Mouse (Mus musculus) heart, postnatal 0 days (tissue): Measurements from ENCODE around the gene Lrrc8b. TPM values are rescaled to one million over a fixed set of nuclear protein-coding genes. Genes with fewer than 3 reads are reported as not detected.

Experiments used
- ATAC-seq: fragments of 200-750 bp; cut with Nextera tagmentation; 2 replicates; pipeline ENCODE4 v1.8.0; 2017; ENCODE audit warnings: low read depth, moderate number of reproducible peaks, moderate library complexity; ENCODE audit not compliant: insufficient read depth
- DNase-seq: peaks from one replicate; pipeline ENCODE4 v3.0.0-alpha.2; 2016; ENCODE audit warnings: low spot score
- H3K27ac ChIP-seq: fragments of 300-500 bp; sonication (generic); 2 replicates; pipeline ENCODE4 v1.5.1; 2014; ENCODE audit warnings: low read depth, mild to moderate bottlenecking
- H3K27me3 ChIP-seq: fragments of 300-500 bp; sonication (generic); 2 replicates; pipeline ENCODE4 v1.6.1; 2014; ENCODE audit warnings: low read length, mixed read lengths; ENCODE audit not compliant: control insufficient read depth, insufficient read depth
- H3K36me3 ChIP-seq: fragments of 300-500 bp; sonication (generic); replicated peaks from 2 replicates; pipeline ENCODE4 v1.6.1; 2014; ENCODE audit warnings: low read length, mixed read lengths; ENCODE audit not compliant: control insufficient read depth, insufficient read depth
- H3K4me1 ChIP-seq: fragments of 300-500 bp; sonication (generic); 2 replicates; pipeline ENCODE4 v1.6.1; 2014; ENCODE audit warnings: antibody characterized with exemption; ENCODE audit not compliant: control insufficient read depth, insufficient read depth
- H3K4me2 ChIP-seq: fragments of 300-500 bp; sonication (generic); 2 replicates; pipeline ENCODE4 v1.6.1; 2014; ENCODE audit warnings: low read depth, mild to moderate bottlenecking, low read length, moderate library complexity
- H3K4me3 ChIP-seq: fragments of 300-500 bp; sonication (generic); 2 replicates; pipeline ENCODE4 v1.5.1; 2014; ENCODE audit warnings: low read depth, low read length
- H3K9ac ChIP-seq: fragments of 300-500 bp; sonication (generic); replicated peaks from 2 replicates; pipeline ENCODE4 v1.6.1; 2014; ENCODE audit warnings: low read depth, low read length, mixed read lengths
- H3K9me3 ChIP-seq: fragments of 300-500 bp; sonication (generic); replicated peaks from 2 replicates; pipeline ENCODE4 v1.6.1; 2016; ENCODE audit warnings: low read length; ENCODE audit not compliant: control insufficient read depth
- CTCF ChIP-seq: IDR thresholded peaks from 2 replicates; pipeline ENCODE4 v1.5.1; 2016; ENCODE audit warnings: antibody characterized with exemption, control low read depth, low read depth
- EP300 ChIP-seq: IDR thresholded peaks from 2 replicates; pipeline ENCODE4 v1.6.1; 2016; ENCODE audit warnings: antibody characterized with exemption, low read depth
- WGBS: fragments of 180-500 bp; shearing (Covaris S2); extraction: QIAGEN DNeasy Blood & Tissue Kit; methylation state at CpG from one replicate; pipeline ENCODE4 v1.1.7; 2014; 5-methylcytosine and 5-hydroxymethylcytosine counted together
- polyA plus RNA-seq: library from polyadenylated mRNA; unstranded; fragments of >200 nt; fragmentation: Nextera tagmentation; extraction: Ambion mirVana; gene quantifications from 2 replicates; pipeline ENCODE4 v1.2.1, GENCODE M21; 2015
- total RNA-seq: library from RNA; depleted of rRNA; stranded (reverse); fragments of >200 nt; gene quantifications from 2 replicates; pipeline ENCODE4 v1.2.3, GENCODE M21; 2014; ENCODE audit warnings: low replicate concordance

The Lrrc8b gene
- total and polyA plus RNA-seq, 2 experiments from 2014 or later: 2.6 to 4.8 TPM

DNA sequence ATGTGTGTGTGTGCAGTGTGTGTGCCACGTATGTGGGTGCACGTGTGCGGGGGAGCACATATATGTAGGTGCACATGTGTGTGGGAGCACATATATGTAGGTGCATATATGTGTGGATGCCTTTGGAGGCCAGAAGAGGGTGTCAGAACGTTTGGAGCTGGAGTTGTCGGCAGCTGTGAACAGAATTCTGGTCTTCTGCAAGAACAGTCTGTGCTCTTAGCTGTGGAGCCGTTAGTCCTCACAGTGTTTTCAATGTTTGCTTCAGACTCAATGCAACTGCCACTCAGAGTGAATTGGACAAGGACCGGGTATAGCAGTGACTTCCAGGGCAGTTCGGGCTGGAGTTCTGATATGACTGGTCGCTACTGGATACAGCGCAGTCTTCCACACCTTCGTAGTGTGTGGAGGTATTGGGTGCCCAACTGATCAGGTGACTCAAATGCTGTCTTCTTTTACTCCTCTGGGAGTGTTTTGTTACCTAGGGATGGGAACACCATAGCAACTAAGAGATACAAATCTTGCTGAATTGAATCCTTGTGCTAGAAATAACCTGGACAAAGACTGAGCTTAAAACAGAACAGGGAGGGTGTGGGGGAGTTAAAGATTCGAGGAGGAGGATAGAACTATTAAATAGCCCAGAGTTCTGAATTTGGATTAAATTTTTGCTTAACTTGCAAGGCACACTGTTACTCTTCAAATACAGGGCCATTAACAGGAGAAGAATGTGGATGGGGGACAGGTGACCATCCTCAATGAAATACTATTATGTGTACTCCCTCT lies 1.0 kb upstream of the Lrrc8b start:
- Histone ChIP-seq H3K27me3 (no peaks in the 10 kb centered on the region), H3K27ac (no peak overlapping the region), H3K9ac (peak overlapping the region; percentile 88; the same call in 1 of the 2 replicates), H3K4me2 (peak overlapping the region; percentile 100), H3K9me3 (no peaks in the 10 kb centered on the region), H3K4me3 (peak overlapping the region; percentile 89), H3K4me1 (no peaks in the 10 kb centered on the region), H3K36me3 (no peaks in the 10 kb centered on the region)
- WGBS: 80% methylated on average over 12 of the region's 12 CpGs
- TF ChIP-seq CTCF (no peak), EP300 (no peak)
- ATAC-seq (no peak), DNase-seq (no peak)

DNA sequence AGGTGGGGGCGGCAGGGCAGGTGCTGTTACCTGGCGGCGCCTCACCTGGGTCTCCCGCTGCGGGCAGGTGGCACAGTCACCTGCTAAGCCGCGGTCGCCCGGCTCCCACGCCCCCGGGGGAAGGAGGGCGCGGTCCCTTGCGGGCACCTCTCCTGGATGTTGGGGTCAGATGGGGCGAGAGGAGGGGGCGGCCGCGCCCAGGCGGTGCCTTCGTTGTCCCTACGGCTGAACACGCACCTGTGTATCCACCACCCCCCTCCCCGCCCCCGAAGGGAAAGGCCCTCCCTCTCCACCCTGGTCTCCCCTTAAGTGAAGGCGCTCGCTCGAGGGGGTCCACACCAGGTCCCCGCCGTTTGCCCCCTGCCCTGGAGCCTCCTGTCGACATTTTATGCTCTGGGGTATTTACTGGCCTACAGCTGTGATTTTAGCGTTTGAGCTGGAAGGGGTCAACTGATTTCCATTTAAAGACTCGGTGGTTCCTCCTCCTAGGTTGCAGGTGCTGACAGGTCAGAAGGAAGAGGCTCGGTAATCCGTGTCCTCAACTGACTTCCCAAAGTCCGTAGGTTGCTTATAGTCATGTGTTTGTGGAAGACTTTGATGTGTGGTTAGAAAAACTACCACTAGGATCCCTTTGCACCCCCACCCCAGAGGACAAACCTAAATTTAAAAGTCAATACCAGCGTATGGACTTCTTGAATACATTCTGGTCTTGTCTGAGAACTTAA lies 538 bp downstream of the Lrrc8b start:
- ATAC-seq (peak; percentile 25; the same call in 1 of the 2 replicates), DNase-seq (no peak)
- TF ChIP-seq CTCF: no peak
- H3K27ac ChIP-seq: peak overlapping the region; percentile 87
- H3K9ac ChIP-seq: peak overlapping the region; percentile 88
- no peaks in the 10 kb centered on the region for H3K4me1 ChIP-seq
- H3K4me2 ChIP-seq: peak overlapping the region; percentile 100
- 8% methylated on average over 22 of the region's 36 CpGs for WGBS
- peak overlapping the region; percentile 89 for H3K4me3 ChIP-seq
- H3K9me3 ChIP-seq: no peaks in the 10 kb centered on the region
- H3K27me3 ChIP-seq: no peaks in the 10 kb centered on the region
- no peaks in the 10 kb centered on the region for H3K36me3 ChIP-seq

DNA sequence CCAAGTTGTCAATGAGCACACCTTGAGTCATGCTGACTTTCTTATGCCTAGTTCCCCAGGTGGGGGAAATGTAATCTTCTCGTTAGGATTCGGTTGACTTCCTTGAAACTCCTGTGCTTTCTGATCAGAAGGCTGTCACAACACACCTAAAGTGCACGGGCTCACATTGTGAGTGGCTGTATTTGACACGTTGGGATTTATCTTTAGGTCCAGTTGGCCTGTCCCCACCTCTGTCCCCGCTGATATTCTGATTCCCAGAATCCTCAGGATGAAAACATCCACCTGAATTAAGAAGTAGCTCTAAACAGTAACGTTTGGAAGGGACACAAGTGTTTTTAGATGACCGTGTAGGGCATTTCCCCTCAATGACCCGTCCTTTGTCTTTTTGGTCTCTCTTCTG lies 1.6 kb downstream of the Lrrc8b start:
- no peak overlapping the region for H3K4me2 ChIP-seq
- H3K4me3 ChIP-seq: no peak overlapping the region
- no peak overlapping the region for H3K9ac ChIP-seq
- no peaks in the 10 kb centered on the region for H3K27me3 ChIP-seq
- no peaks in the 10 kb centered on the region for H3K4me1 ChIP-seq
- no peak for TF ChIP-seq CTCF
- no peak for TF ChIP-seq EP300
- WGBS: 70% methylated on average over 8 of the region's 8 CpGs
- ATAC-seq: no peak
- DNase-seq: no peak
- no peak overlapping the region for H3K27ac ChIP-seq
- no peaks in the 10 kb centered on the region for H3K9me3 ChIP-seq
- no peaks in the 10 kb centered on the region for H3K36me3 ChIP-seq

DNA sequence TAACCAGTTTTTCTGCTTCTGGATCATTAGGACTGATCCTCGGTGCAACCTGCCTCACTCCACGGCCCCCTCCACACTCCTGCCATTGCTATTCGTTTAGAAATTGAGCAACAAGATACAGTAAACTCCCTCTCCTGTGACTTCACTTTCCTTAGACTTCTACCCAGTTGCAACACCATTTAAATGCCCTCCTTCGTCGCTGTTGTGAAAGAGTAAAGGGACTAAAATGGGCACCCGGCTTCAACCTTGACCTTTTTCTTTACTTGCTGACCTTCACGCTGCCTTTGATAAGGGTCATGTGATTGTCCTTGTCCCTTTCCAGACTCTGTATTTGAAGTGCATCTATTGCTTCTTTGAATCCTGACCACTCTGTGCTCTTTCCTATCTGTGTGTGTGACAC lies 2.8 kb downstream of the Lrrc8b start:
- Histone ChIP-seq H3K9ac (no peak overlapping the region), H3K27me3 (no peaks in the 10 kb centered on the region)

DNA sequence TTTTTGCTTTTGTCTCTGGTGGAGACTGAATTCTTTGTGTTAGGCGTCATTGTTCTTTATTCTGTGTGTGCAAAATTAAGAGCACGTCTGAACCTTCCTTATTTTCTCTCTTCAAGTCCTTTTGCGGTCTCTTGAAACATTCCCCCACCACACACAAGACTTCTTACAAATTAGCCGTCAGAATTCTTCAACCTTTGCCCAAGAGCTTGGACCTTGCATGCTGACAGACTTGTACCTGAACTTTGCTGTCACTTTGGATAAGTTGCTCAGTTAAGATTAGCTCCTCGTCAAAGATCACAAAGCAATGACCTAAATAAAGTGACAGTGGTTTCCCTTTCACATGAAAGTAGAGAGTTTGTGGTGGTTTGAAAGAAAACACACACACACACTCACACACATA lies 3.3 kb downstream of the Lrrc8b start:
- H3K36me3 ChIP-seq: no peaks in the 10 kb centered on the region
- H3K9ac ChIP-seq: no peak overlapping the region
- TF ChIP-seq CTCF: no peak
- TF ChIP-seq EP300: no peak
- H3K4me1 ChIP-seq: no peaks in the 10 kb centered on the region
- ATAC-seq (no peak), DNase-seq (no peak)
- H3K27ac ChIP-seq: no peak overlapping the region
- no peaks in the 10 kb centered on the region for H3K9me3 ChIP-seq
- 74% methylated on average over 5 of the region's 5 CpGs for WGBS
- H3K27me3 ChIP-seq: no peaks in the 10 kb centered on the region
- H3K4me3 ChIP-seq: no peak overlapping the region
- no peak overlapping the region for H3K4me2 ChIP-seq

More for the DNA sequence above, 2.8 kb downstream of the Lrrc8b start:
- H3K27ac ChIP-seq: no peak overlapping the region
- 75% methylated on average over 7 of the region's 7 CpGs for WGBS
- H3K9me3 ChIP-seq: no peaks in the 10 kb centered on the region
- no peak overlapping the region for H3K4me2 ChIP-seq
- no peak overlapping the region for H3K4me3 ChIP-seq
- TF ChIP-seq CTCF (no peak), EP300 (no peak)
- DNase-seq: no peak
- ATAC-seq: no peak
- no peaks in the 10 kb centered on the region for H3K36me3 ChIP-seq
- H3K4me1 ChIP-seq: no peaks in the 10 kb centered on the region
